Mouse (Mus musculus) layer of hippocampus, adult 8-10 months (tissue): ENCODE data around the gene Hist1h4a. TPM values are rescaled to one million over a fixed set of nuclear protein-coding genes. Genes with fewer than 3 reads are reported as not detected.
"Not testable (repeated sequence)": the region's sequence is repeated elsewhere in the genome, so short reads cannot be mapped to it uniquely, and the experiment has no call there.

Source experiments
- DNase-seq, 2 experiments: peaks; one replicate each; pipeline ENCODE4 v3.0.0; 2022; ENCODE audit warnings: low spot score in 2 of 2
- total RNA-seq, 4 experiments: library from RNA; stranded (reverse); gene quantifications; 2 replicates each; pipeline ENCODE4 v1.2.4; 2022

Gene Hist1h4a
- total RNA-seq, 4 experiments from 2014 or later: 31.9 to 42.9 (median 37.9) TPM

DNA sequence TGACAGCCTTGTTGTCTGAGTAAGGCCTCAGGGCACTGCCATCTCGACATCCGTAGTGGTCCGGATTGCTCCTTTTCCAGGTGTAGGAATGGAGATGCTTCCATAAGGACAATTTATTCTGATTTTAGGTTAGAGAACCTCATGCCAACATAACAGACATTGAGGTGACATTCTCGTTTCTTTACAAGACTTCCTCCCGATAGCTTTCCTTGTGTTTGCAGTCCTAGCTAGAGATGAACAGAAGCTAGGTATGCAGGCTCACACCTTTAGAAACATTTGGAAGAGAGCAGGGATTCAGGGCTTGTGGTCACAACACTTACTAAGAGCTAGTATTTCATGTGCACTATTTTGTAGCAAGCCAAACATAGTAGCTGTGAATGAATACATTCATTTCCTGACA lies 17.8 kb downstream of the Hist1h4a start:
- no peak for DNase-seq

DNA sequence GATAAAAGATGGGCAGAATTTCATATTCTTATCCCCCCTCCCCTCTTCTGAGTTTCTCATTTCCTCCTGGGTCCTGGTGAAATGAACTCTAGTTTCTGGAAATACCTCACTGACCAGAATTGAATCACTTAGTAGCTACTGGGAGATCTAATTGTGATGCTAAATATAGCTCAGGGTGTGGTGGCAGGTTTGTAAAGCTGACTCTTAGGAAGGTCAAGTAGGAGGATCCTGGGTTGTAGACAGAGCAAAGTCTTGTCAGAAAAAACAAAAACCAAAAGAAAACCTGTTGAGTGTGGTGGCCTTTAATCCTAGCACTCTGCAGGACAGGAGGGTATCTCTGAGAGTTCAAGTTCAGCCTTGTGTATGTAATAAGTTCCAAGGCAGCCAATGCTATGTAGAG lies 19.0 kb downstream of the Hist1h4a start:
- DNase-seq: no peak

DNA sequence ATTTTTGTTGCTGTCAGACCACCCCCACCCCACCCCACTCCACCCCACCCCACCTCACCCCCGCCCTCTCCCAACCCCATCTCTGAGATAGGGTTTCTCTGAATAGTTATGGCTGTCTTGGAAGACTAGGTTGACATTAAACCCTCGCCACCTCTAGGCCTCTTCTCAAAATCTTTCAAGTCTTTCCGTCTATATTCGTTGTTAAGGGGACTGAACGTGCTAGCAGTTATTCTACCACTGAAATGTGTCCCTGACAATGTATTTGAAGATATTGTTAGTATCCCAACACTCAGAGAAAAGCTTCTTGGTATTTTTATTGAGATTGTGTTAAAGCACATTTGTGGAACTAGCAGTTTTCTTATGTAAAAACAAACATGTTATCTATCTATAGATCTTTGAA lies 20.1 kb downstream of the Hist1h4a start:
- no peak for DNase-seq

GRCm38 (mm10) chr13:23740256-23740840 lies 20.7 kb downstream of the Hist1h4a start:
- no peak for DNase-seq

GRCm38 (mm10) chr13:23739922-23740252 lies 21.1 kb downstream of the Hist1h4a start:
- DNase-seq: no peak

DNA sequence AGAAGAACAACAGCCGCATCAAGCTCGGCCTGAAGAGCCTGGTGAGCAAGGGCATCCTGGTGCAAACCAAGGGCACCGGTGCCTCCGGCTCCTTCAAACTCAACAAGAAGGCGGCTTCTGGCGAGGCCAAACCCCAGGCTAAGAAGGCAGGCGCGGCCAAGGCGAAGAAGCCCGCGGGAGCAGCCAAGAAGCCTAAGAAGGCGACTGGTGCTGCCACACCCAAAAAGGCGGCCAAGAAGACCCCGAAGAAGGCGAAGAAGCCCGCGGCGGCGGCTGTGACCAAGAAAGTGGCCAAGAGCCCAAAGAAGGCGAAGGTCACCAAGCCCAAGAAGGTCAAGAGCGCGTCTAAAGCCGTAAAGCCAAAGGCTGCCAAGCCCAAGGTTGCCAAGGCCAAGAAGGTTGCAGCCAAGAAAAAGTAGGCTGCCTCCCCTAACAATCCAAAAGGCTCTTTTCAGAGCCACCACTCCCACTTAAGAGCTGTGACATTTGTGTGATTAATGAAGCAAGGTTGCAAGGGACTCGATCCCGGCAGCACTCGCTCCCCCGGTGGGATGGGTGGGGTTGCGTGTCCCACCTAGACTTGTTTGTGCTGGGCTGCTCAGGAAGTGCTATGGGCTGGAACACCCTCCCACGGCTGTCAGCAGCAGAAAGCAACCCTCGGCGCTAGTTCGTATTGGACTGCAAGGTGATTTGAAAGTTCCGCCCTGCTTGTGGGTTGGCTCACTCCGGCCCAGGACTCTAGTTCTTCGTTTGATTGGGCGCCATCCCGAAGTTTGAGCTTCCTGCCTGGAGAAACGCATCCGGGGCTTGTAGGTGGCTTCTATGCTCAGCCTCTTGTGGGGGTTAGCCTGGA lies 21.7 kb downstream of the Hist1h4a start:
- peak; percentile 95 to 97 for DNase-seq

- DNase-seq: peak; percentile 76 to 85
Measured at GRCm38 (mm10) chr13:23738677-23739068, 22.4 kb downstream of the Hist1h4a start, which contains the start of gene Hist1h1c. TSS of gene Hist1h1c (plus strand) at chr13:23738808.

DNA sequence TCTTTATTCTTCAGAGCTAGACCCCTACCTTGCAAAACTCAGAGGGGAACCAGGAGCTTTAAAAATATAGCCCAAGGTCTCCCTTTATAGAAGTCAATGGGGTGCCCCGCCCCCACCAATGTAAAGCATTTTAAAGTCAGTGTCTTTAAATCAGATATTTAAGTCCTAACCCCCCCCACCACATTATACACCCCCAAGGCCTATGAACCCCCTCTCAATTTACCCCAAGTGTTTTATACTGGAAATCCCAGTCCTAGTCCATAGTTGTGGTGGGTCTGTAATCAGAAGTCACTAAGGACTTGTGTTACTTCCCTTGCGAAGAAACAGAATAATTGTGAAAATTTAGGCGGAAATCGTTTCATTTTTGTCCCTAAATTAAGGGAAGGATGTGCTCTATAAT lies 23.0 kb downstream of the Hist1h4a start:
- DNase-seq: no peak

DNA sequence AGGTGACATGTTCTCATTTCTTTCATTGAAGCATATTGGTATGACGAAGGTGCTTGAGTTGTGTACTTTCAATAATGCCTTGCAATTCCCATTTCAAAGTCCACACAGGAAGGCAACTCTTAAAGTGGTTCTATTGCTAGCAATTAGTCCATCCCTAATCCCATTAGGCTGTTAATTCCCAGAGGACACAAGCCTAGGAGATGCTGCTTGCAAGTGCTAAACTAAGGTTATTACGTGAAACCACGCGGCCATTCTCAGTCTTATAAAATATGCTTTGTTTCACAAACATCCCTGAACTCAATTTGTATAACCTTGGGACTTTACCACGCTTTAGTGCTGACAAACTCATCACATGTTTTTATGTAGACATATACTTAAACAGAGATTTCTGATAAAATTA lies 23.9 kb downstream of the Hist1h4a start:
- no peak for DNase-seq

GRCm38 (mm10) chr13:23732156-23732804 lies 28.8 kb downstream of the Hist1h4a start:
- no peak for DNase-seq

DNA sequence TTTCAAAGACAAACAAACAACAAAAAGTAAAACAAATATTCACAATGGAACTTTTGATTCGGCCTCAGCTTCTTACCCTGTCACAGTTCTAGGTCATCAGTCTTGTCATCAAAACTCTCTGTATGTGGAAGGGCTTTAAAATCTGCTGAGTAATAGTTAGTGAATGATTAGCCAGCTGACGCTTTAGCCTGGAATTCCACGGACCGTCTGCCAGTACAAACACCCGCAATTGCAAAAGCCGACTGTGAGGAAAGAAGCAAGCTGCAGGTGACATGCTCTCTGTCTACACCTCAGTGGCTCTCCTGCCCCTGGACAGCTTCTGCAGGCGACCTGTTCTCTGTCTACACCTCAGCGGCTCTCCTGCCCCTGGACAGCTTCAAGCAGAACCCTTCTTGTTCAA lies 30.6 kb downstream of the Hist1h4a start:
- DNase-seq: no peak

- DNase-seq: peak in 1 of 2 experiments; percentile 1
Measured at GRCm38 (mm10) chr13:23729706-23730105, 31.3 kb downstream of the Hist1h4a start.

DNA sequence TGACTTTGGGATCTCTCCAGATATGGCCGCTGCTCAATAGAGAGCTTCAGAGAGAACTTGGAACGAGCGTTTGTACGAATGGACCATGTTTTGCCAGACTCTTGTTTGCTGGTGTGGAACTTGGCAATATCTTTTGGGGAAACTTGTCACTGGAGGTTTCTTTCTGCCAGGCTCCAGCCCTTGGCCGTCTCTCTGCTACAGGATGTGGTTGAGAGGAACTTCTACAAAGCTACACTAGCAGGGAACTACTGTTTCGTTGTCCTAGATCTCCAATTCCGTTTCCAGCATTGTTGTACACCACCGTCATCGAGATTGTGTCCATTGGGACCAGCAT lies 31.9 kb downstream of the Hist1h4a start:
- peak in 1 of 2 experiments; percentile 4 for DNase-seq

GRCm38 (mm10) chr13:23728472-23729191 lies 32.4 kb downstream of the Hist1h4a start:
- DNase-seq: no peak

DNA sequence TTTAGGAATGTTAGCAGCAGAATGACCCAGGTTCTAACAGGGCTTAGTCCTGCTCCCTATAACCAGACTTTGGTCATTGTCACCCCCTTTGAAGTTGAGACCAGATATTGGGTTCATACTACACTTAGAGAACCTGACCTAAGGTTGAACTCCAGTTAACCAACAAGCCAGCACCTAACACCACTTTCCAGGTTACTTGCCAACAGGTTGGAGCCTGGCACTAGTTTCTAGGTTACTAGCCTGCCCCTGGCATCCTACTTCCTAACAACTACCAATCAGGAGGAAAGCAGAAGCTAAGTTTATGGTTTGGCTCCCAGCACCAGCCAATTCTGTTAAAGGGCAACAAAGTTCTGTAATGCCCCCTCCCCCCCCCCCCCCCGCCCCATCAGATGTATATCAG lies 35.8 kb downstream of the Hist1h4a start:
- no peak for DNase-seq

DNA sequence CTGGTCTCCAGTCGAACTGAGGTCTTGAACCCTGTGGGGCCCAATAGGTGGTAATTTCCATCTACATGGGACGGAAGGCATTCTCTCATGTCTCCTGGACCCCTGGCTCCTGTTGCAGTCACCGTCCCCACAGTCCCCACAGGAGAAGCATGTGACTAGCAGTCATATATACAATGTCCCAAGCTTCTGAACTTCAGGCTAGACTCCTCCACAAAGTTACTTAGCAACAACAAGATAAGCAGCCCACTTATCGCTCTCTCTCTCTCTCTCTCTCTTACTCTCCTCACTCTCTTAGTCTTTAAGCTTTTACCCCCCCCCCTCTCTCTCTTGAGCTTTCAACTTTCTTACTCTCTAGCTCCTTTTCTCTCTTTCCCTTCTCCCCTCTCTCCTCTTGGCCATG lies 36.8 kb downstream of the Hist1h4a start:
- DNase-seq: no peak

DNA sequence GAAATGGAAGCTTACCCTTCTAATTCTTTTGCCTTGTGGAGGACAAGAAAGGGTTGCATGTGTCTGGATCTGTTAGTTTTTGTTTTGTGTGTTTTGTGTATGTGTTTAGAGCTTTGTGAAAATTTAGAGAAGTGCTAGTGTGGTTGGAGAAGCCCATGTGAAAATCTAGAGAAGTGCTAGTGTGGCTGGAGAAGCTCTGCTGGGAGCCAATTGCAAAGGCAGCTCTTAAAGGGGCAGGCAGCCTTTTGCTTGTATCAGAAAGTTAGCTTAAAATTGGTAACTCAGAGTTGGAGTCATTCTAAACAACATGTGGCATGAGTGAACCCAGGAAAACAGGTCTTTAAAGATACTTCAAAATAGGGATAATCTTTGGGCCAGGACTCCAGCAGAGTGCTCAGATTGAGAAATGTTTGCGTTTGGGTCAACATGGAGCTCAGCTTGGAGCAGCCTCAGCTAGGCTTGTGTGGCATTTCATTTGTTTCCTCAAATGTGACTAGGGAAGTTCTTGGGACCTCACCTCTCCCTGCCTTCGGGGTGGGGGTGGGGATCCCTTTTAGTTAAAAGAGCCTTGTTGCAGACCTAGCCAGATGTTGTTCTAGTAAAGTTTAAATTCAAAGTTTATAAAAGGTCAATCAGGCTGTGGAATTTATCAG lies 43.3 kb downstream of the Hist1h4a start:
- not testable (repeated sequence) for DNase-seq

DNA sequence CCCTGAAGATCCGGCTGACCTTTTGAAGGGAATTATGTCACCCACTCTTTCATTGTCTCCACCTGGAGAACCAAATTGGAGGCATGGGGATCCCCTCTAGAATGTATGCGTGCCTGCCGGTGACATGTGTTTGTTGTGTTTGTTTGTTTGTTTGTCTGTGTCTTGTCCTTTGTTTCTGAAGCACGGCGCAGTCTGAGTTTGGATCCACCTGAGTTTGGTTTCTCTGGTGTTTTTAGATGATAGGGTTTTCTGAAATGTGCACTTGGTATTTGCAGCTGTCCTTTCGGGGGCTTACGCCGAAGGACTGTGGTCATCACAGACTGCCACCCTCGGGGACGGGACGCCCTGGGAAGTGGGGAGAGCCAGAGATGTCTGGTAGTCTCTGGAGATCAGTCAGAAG lies 43.9 kb downstream of the Hist1h4a start:
- DNase-seq: no peak

DNA sequence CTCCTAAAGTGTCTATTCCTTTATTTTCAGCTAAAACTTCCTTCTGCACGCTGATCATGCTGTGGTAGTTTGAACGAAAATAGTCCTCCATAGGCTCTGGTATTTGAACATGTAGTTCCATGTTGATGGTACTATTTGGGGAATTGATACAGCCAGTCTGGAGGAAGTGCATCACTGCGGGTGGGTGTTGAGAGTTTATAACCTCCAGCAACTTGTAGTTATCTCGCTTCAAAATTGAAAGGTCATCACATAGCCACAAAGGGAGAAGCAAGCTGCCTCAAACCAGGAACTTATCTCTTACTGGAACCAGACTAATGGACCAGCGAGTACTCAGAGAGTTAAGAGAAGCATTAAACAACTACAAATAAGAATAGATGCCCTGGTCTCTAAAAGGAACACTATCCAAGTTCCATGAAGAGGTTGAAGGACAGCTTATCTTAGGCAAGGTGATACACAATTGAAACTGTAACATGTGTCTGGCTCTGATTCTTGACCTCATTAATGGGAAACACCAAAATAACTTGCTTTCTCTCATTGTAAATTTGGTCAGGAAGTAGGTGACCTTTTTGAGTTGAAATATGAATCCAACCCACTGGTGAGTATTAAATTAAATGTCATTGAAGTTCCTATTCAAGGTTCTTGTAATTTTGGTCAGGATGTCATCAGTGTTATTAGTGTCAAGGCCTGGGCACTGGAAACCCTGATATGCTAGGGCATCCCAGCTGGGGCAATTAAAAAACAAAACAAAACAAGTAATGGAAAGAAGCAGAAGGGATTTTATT lies 44.6 kb downstream of the Hist1h4a start:
- DNase-seq: no peak
